Mouse (Mus musculus) neural tube, embryonic 13.5 days (tissue): ENCODE measurements at regions not wholly inside any gene's neighbourhood (a gene's known extent, or its start where the extent isn't known, plus 50 kb on each side); places are given as distances from the start of the nearest gene placed in this dataset.

Source experiments
- ATAC-seq: fragments of 200-750 bp; cut with Nextera tagmentation; 2 replicates; pipeline ENCODE4 v1.8.0; 2017; ENCODE audit warnings: low read depth, mild to moderate bottlenecking, moderate TSS enrichment, moderate library complexity
- H3K27ac ChIP-seq: fragments of 300-500 bp; sonication (generic); replicated peaks from 2 replicates; pipeline ENCODE4 v1.5.1; 2015; ENCODE audit warnings: moderate library complexity, mild to moderate bottlenecking, inconsistent platforms
- H3K27me3 ChIP-seq: fragments of 300-500 bp; sonication (generic); 2 replicates; pipeline ENCODE4 v1.6.1; 2015; ENCODE audit warnings: mild to moderate bottlenecking, inconsistent platforms
- H3K36me3 ChIP-seq: fragments of 300-500 bp; sonication (generic); 2 replicates; pipeline ENCODE4 v1.6.1; 2015; ENCODE audit warnings: mild to moderate bottlenecking, inconsistent platforms
- H3K4me1 ChIP-seq: fragments of 300-500 bp; sonication (generic); replicated peaks from 2 replicates; pipeline ENCODE4 v1.6.1; 2015; ENCODE audit warnings: inconsistent platforms
- H3K4me2 ChIP-seq: fragments of 300-500 bp; sonication (generic); 2 replicates; pipeline ENCODE4 v1.6.1; 2015; ENCODE audit warnings: inconsistent platforms, mild to moderate bottlenecking, moderate library complexity
- H3K4me3 ChIP-seq: fragments of 300-500 bp; sonication (generic); 2 replicates; pipeline ENCODE4 v1.5.1; 2015; ENCODE audit warnings: mild to moderate bottlenecking, inconsistent platforms
- H3K9ac ChIP-seq: fragments of 300-500 bp; sonication (generic); 2 replicates; pipeline ENCODE4 v1.6.1; 2015; ENCODE audit warnings: moderate library complexity, mild to moderate bottlenecking, inconsistent platforms
- H3K9me3 ChIP-seq: fragments of 300-500 bp; sonication (generic); 2 replicates; pipeline ENCODE4 v1.6.1; 2016; ENCODE audit warnings: inconsistent platforms
- WGBS: fragments of 180-500 bp; shearing (Covaris S2); methylation state at CpG from one replicate; pipeline ENCODE4 v1.1.7; 2015; 5-methylcytosine and 5-hydroxymethylcytosine counted together

GRCm38 (mm10) chr3:131014092-131014716 lies 96.1 kb upstream of the Lef1 start:
- Histone ChIP-seq H3K27me3 (no peaks in the 10 kb centered on the region), H3K4me1 (peaks cover 16% of the 10 kb centered on the region), H3K27ac (no peak overlapping the region), H3K36me3 (no peaks in the 10 kb centered on the region), H3K9ac (no peak overlapping the region), H3K9me3 (no peaks in the 10 kb centered on the region), H3K4me3 (no peak overlapping the region), H3K4me2 (no peak overlapping the region)
- no peak for ATAC-seq
- WGBS: 53% methylated on average over 12 of the region's 12 CpGs

- Histone ChIP-seq H3K36me3 (no peaks in the 10 kb centered on the region), H3K9me3 (no peaks in the 10 kb centered on the region), H3K4me2 (no peak overlapping the region), H3K9ac (no peak overlapping the region), H3K4me1 (0 out of 2 replicates have a peak, but pooled peaks cover 5% of the 10 kb centered on the region), H3K27ac (no peak overlapping the region), H3K27me3 (peaks cover 3% of the 10 kb centered on the region; the same call in 1 of the 2 replicates), H3K4me3 (no peak overlapping the region)
- no peak for ATAC-seq
- 83% methylated on average over 13 of the region's 13 CpGs for WGBS
These were observed 109.6 kb upstream of the Lef1 start for GRCm38 (mm10) chr3:131000701-131001100.

GRCm38 (mm10) chr3:131000252-131000651 lies 110.0 kb upstream of the Lef1 start:
- no peak for ATAC-seq
- H3K9ac ChIP-seq: no peak overlapping the region
- H3K9me3 ChIP-seq: no peaks in the 10 kb centered on the region

GRCm38 (mm10) chr3:130999818-131000217 lies 110.5 kb upstream of the Lef1 start:
- ATAC-seq: no peak
- H3K4me3 ChIP-seq: no peak overlapping the region
- H3K27me3 ChIP-seq: peaks cover 3% of the 10 kb centered on the region; the same call in 1 of the 2 replicates
- H3K4me2 ChIP-seq: no peak overlapping the region
- H3K9ac ChIP-seq: no peak overlapping the region
- H3K27ac ChIP-seq: no peak overlapping the region
- H3K4me1 ChIP-seq: 0 out of 2 replicates have a peak, but pooled peaks cover 5% of the 10 kb centered on the region
- WGBS: 31% methylated on average over 6 of the region's 6 CpGs
- no peaks in the 10 kb centered on the region for H3K9me3 ChIP-seq
- no peaks in the 10 kb centered on the region for H3K36me3 ChIP-seq

More at GRCm38 (mm10) chr3:131000252-131000651, 110.0 kb upstream of the Lef1 start:
- Histone ChIP-seq H3K27me3 (peaks cover 3% of the 10 kb centered on the region; the same call in 1 of the 2 replicates), H3K4me3 (no peak overlapping the region), H3K27ac (no peak overlapping the region), H3K36me3 (no peaks in the 10 kb centered on the region), H3K4me2 (no peak overlapping the region), H3K4me1 (0 out of 2 replicates have a peak, but pooled peaks cover 5% of the 10 kb centered on the region)
- 78% methylated on average over 3 of the region's 3 CpGs for WGBS

GRCm38 (mm10) chr3:130998433-130998832 lies 111.8 kb upstream of the Lef1 start:
- WGBS: 62% methylated on average over 10 of the region's 10 CpGs
- Histone ChIP-seq H3K4me2 (no peak overlapping the region), H3K27ac (no peak overlapping the region), H3K36me3 (no peaks in the 10 kb centered on the region), H3K9ac (no peak overlapping the region), H3K9me3 (no peaks in the 10 kb centered on the region), H3K4me1 (0 out of 2 replicates have a peak, but pooled peaks cover 5% of the 10 kb centered on the region), H3K4me3 (no peak overlapping the region), H3K27me3 (peaks cover 3% of the 10 kb centered on the region; the same call in 1 of the 2 replicates)
- ATAC-seq: no peak

- no peak for ATAC-seq
- Histone ChIP-seq H3K4me3 (no peak overlapping the region), H3K9ac (no peak overlapping the region), H3K4me2 (peak overlapping the region; percentile 20; the same call in 1 of the 2 replicates), H3K9me3 (no peaks in the 10 kb centered on the region), H3K4me1 (0 out of 2 replicates have a peak, but pooled peaks cover 5% of the 10 kb centered on the region), H3K27ac (no peak overlapping the region), H3K27me3 (peaks cover 3% of the 10 kb centered on the region; the same call in 1 of the 2 replicates), H3K36me3 (no peaks in the 10 kb centered on the region)
- WGBS: 19% methylated on average over 11 of the region's 11 CpGs
These were observed 113.5 kb upstream of the Lef1 start for GRCm38 (mm10) chr3:130996786-130997185.

GRCm38 (mm10) chr3:130991971-130992370 lies 118.3 kb upstream of the Lef1 start:
- 62% methylated on average over 9 of the region's 9 CpGs for WGBS
- Histone ChIP-seq H3K27ac (no peak overlapping the region), H3K4me1 (0 out of 2 replicates have a peak, but pooled peaks cover 5% of the 10 kb centered on the region), H3K36me3 (no peaks in the 10 kb centered on the region), H3K9me3 (no peaks in the 10 kb centered on the region), H3K4me3 (no peak overlapping the region), H3K9ac (no peak overlapping the region), H3K27me3 (0 out of 2 replicates have a peak, but pooled peaks cover under 1% of the 10 kb centered on the region), H3K4me2 (no peak overlapping the region)
- ATAC-seq: no peak

GRCm38 (mm10) chr3:130986708-130987107 lies 123.6 kb upstream of the Lef1 start:
- WGBS: 92% methylated on average over 2 of the region's 2 CpGs
- Histone ChIP-seq H3K9ac (no peak overlapping the region), H3K9me3 (no peaks in the 10 kb centered on the region), H3K36me3 (no peaks in the 10 kb centered on the region), H3K4me2 (no peak overlapping the region), H3K27ac (no peak overlapping the region), H3K4me3 (no peak overlapping the region), H3K27me3 (no peaks in the 10 kb centered on the region), H3K4me1 (no peaks in the 10 kb centered on the region)
- ATAC-seq: no peak

- WGBS: 92% methylated on average over 2 of the region's 2 CpGs
- ATAC-seq: no peak
- Histone ChIP-seq H3K9me3 (no peaks in the 10 kb centered on the region), H3K27me3 (no peaks in the 10 kb centered on the region), H3K4me2 (no peak overlapping the region), H3K4me3 (no peak overlapping the region), H3K36me3 (no peaks in the 10 kb centered on the region), H3K9ac (no peak overlapping the region), H3K4me1 (no peaks in the 10 kb centered on the region), H3K27ac (no peak overlapping the region)
These were observed 124.2 kb upstream of the Lef1 start for GRCm38 (mm10) chr3:130986101-130986500.

GRCm38 (mm10) chr3:130981566-130981965 lies 128.7 kb upstream of the Lef1 start:
- H3K27me3 ChIP-seq: no peaks in the 10 kb centered on the region
- no peak overlapping the region for H3K4me3 ChIP-seq
- no peak overlapping the region for H3K4me2 ChIP-seq

GRCm38 (mm10) chr3:130978986-130979642 lies 131.2 kb upstream of the Lef1 start:
- Histone ChIP-seq H3K9me3 (no peaks in the 10 kb centered on the region), H3K9ac (no peak overlapping the region), H3K4me2 (no peak overlapping the region), H3K4me1 (no peaks in the 10 kb centered on the region), H3K4me3 (no peak overlapping the region), H3K36me3 (no peaks in the 10 kb centered on the region), H3K27ac (no peak overlapping the region), H3K27me3 (no peaks in the 10 kb centered on the region)
- WGBS: 83% methylated on average over 14 of the region's 14 CpGs
- no peak for ATAC-seq

More at GRCm38 (mm10) chr3:130981566-130981965, 128.7 kb upstream of the Lef1 start:
- no peaks in the 10 kb centered on the region for H3K9me3 ChIP-seq
- no peak overlapping the region for H3K27ac ChIP-seq
- no peaks in the 10 kb centered on the region for H3K4me1 ChIP-seq
- no peak overlapping the region for H3K9ac ChIP-seq
- ATAC-seq: no peak
- H3K36me3 ChIP-seq: no peaks in the 10 kb centered on the region

GRCm38 (mm10) chr3:130977921-130978700 lies 132.2 kb upstream of the Lef1 start:
- no peak for ATAC-seq
- Histone ChIP-seq H3K4me1 (no peaks in the 10 kb centered on the region), H3K4me3 (no peak overlapping the region), H3K36me3 (no peaks in the 10 kb centered on the region), H3K9me3 (no peaks in the 10 kb centered on the region), H3K27ac (no peak overlapping the region), H3K9ac (no peak overlapping the region), H3K4me2 (no peak overlapping the region), H3K27me3 (no peaks in the 10 kb centered on the region)
- 61% methylated on average over 13 of the region's 13 CpGs for WGBS
